Mouse (Mus musculus) testis, postnatal 10 days (tissue): ENCODE measurements at regions not wholly inside any gene's neighbourhood (a gene's known extent, or its start where the extent isn't known, plus 50 kb on each side); places are given as distances from the start of the nearest gene placed in this dataset.

Source experiments
- DNase-seq: peaks from one replicate; pipeline ENCODE4 v3.0.0; 2021; ENCODE audit warnings: low spot score

GRCm38 (mm10) chr1:55983522-55984066, 577.9 kb downstream of the Plcl1 start:
- no peak for DNase-seq

GRCm38 (mm10) chr1:55997074-55997473, 591.4 kb downstream of the Plcl1 start:
- DNase-seq: no peak
